Mouse (Mus musculus) forelimb bud, embryonic 11.5 days (tissue): Measurements from ENCODE around the gene Scml4.
A peak's percentile ranks its signal among the peaks of the same experiment; 100 is the strongest.

ENCODE experiments used
- DNase-seq: peaks from one replicate; pipeline ENCODE4 v3.0.0-alpha.2; 2012; ENCODE audit warnings: low read depth, low spot score

Scml4 gene

DNA sequence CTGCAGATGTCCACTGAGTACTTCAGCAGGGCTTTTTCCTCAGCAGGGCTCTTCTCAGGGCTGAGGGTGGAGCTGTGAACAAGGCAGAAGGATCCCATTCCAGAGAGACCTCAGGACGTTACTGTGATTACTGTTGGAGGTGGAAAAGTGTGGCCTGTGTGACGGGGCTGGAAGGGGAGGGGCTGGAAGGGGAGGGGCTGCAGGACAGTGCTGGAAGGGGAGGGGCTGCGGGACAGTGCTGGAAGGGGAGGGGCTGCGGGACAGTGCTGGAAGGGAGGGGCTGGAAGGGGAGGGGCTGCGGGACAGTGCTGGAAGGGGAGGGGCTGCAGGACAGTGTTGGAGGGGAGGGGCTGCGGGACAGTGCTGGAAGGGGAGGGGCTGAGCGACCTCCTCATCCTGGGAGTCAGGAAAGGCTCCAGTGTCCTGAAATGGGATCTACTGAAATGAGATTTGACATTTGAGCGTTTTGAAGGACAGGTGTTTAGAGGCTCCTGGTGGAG, 90.1 kb downstream of the Scml4 start:
- peak; percentile 65 for DNase-seq

DNA sequence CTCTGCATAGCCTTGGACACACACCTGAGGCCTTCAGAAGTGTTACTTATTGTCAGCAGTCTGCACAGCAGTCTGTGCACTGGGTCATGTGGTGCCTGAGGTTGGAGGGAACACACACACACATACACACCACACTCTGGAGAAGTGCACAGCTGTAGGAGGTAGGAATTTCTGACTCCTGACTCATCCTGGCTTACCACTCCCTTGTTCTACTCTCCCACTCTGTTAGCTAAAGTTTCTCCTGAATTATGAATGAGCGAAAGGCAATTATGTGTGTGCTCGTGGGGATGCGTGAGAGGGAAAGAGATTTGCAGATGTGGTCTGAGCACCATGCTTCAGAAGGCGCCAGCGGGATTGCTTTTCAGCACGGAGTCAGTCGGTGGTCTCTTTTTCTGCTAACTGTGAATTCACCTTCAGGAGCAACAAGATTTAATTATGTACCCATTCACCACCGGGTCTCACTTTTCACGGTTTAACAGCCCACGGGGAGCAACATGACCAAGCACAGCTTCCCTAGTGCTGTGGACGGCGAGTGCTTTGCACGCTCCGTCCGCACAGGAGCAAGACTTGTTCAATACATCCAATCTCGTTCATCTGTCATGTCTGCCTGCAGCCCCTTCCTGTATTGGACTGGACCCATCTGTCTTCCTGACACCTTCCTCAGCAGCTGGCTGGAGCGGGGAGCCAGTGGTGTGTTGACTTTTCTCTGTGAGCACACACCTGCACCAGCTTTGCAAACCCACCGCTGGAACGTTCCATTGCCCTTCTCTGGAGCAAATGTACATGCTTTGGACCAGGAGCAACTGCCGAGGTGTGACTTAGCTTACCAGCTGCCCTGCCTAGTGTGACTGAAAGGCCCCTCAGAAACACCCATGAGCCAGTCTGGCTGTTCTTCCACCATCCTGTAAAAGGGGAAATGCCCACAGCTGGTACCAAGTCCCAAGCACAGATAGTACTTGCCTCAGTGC, 91.2 kb downstream of the Scml4 start:
- DNase-seq, result no peak

DNA sequence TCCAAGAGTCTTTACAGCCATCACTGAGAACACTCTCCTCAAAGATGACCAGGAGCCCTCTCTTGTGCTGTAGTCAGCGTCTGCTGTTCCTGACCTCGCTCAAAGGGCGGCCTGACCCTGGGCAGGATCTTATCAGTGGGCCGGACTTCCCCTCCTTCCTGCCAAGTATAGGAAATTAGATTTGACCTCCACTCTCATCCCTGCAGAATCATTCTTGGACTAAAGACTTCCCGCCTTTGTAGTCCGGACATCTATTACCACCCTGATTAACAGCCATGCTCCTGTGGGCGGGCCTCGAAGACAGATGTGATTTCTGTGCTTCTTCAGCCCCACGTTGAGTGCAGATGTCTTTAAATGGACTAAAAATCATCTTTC, 91.9 kb downstream of the Scml4 start:
- DNase-seq, result no peak

DNA sequence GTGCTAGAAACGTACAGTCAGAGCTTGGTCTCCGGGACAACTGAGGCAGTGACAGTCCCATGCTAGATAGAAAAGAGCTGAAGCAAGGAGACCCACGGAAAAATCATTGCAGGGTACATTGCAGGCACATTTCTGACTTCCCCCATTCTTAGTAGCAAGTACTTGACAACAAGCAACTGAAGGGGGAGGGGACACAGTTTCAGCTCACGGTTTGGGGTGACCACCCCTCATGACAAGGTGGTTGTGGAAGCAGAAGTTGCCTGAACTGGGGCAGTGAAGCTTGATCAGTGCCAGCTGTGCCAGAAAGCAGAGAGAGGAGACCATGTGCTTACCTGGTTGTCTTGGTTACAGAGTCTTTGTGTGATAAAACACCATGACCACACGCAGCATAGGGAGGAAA, 93.4 kb downstream of the Scml4 start:
- no peak for DNase-seq

DNA sequence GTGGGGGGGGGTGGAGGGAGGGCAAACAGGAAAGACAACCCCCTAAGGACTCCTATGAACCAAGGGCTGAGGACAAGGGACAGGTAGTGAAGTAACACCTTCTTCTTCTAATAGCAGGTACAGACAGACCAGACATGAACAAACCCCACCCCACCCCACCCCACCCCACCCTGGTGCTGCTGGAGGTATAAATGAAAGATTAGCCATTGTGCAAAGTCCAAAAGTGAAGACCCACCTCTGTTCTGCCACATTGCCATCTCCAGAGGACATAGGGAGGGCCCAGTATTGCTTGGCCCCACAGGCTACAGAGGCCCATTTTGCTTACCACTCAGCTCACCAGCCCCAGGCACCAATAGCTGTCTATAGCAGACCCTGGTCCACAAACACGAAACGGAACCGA, 95.0 kb downstream of the Scml4 start:
- DNase-seq, result no peak

DNA sequence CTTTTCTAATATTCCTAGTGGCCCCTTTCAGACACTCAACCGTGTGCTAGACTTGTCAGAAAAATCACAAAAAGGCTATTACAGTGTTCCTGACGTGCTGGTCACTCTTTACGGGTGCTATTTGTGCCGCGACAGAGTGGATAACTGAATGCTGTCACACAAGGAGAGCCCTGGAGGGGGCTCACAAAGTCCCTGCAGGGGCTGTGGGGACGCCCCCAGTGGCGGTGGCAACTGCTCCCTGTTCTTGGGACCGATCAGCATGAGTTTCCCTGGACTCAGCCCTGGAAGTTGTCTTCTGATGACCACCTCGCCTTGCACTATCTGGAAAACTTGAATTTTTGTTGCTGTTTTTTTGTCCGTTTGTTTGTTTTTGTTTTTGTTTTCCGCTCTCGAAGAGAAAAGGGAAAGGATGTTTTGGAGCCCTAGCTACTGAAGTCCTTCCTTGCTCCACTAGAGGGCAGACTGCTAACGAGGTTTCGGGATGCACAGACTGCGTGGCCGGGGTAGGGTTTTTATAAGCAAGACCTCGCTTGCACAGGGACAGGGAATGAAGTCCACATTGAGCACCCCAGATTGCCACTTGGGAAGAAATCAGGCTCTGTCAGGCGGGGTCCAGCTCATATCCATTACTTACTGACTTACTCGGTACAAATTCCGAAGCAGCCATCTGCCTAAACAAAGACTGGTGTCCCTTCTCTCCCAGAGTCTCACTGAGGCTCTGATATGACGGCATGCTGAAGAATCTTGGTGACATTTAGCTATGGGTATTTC, 97.9 kb downstream of the Scml4 start:
- peak; percentile 86 for DNase-seq

DNA sequence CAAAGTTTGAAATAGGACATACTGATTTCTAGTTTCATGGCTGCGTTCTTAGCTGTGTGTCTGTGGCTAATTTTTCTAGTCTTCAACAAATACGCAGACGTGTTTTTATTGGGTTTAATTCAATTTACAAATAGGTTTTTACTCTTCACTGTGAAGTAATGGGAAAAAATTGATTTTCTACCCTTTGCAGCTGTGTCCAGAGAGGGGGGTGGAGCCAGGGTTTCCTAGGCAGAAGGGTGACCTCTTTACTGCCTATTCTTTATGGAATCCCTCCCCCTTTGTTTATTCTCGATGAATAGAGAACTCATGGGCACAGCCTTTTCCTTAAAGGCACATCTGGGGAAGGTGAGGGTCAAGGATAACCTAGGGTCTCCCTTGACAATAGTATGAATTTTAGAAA, 98.5 kb downstream of the Scml4 start:
- DNase-seq, result no peak

DNA sequence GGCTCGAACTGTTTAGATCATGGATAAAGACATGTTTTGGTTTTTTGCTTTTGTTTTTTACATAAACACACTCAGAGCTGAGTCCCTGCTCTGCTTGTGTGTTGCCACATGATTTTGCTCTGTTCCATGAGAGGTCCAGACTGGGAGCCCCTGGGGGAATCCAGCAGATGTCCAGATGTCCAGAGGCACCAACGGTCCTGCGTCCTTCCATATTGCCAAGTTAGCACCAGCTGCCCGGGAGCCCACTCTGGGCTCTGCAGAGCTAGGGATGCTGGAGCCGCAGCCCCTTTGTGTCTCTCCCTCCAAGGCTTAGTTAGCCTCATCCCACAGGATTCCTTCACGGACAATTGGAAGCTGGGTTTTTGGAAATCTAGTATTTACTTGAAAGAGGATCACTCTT, 101.6 kb downstream of the Scml4 start:
- no peak for DNase-seq

DNA sequence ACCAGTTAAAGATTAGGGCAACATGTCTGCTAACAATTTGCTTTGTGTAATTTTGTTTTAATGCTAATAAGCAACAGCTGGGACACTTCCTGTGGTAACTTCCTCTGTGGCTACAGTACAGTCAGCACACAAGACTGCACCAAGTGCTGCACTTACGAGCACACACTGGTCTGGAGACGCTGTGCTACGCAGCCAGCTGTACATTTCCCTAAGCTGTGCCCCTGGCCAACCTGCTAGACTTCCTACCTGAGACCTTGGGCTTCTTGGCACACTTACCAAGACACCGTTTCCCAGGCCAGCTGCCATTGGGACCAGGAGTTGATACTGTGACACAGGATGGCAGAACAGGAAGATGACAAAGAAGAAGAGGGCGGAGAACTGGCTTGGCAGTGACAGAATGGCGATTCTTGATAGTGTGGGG, 102.0 kb downstream of the Scml4 start:
- no peak for DNase-seq

DNA sequence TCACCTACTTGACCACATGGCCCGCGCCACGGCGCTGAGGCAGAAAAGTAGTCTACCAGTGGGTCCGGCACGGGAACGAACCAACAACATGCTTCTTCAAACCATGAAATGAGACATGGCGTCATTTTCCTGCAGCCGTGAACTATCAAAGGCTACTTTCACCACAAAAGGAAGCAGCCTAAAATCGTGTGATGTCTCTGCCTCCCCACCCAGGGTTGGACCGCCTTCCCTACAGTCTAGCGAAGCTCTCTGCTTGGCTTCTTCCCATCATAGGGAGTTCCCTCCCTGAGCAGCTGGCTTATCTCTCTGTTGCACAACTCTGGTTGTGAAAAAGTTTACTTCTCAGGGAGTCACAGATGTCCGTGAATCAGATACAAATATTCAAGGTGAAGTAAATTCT, 102.5 kb downstream of the Scml4 start:
- no peak for DNase-seq

DNA sequence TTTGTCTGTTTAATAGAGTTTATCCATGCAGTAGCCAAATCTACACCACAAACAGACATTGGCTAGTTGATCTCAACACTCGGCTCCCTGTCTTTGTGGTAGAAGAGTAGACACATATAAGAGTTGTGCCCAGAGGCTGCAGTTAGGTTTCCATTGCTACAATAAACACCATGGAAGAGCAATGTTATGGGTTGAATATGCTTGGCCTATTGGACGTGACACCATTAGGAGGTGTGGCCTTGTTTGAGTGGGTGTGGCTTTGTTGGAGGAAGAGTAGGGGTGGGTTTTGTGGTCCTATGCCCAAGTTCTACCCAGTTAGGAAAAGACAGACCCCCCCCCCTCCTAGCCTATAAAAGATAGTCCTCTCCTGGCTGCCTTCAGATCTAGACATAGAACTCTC, 102.9 kb downstream of the Scml4 start:
- DNase-seq, result no peak

DNA sequence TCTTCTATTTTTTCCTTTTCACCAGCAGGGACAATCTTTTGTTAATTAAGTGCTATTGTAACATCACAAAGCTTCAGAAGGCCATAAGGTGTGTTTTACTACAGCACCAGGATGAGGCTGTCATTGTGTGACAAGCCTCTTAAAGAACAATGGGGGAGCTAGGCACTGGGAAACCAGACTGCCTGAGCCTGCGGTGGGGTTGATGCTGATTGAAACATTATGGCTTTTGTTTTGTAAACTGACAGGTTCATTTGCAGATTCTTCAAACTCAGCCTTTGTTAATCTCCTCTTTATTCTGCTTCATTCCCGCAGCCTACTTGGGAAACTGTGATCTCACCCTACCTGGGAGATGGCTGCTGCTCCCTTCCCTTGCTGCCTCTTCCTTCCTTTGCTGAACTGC, 108.2 kb downstream of the Scml4 start:
- DNase-seq, result no peak

DNA sequence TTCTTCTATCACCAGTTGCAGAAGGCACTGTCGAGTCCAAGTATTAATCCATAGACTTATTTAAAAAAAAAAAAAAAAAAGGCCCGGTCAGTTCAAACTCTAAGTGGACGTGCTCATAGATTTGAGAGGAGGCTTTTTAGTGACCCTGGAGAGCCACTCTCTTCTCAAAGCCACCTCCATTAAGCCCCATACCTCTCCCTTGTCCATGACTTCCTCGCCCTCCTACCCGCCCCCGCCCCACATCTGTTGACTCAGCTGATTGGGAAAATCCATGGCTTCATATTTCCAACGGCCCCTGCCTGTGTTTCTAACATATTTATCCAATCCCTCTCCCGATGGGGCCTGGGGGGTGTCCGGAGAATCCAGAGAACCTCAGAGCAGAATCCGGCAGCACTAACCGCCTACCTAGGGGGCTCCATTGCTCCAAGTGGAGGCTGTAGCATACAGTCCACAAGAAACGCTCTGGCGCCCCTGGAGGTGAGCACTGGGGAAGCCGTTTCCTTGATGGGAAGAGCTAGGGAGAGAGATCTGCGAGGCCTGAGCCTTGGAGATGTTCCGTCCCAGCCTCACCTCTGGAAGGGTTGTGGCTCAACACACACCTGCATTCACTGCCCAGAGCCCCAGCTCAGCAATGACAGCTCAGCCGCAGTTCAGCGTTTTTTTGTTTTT, 112.5 kb downstream of the Scml4 start:
- no peak for DNase-seq

DNA sequence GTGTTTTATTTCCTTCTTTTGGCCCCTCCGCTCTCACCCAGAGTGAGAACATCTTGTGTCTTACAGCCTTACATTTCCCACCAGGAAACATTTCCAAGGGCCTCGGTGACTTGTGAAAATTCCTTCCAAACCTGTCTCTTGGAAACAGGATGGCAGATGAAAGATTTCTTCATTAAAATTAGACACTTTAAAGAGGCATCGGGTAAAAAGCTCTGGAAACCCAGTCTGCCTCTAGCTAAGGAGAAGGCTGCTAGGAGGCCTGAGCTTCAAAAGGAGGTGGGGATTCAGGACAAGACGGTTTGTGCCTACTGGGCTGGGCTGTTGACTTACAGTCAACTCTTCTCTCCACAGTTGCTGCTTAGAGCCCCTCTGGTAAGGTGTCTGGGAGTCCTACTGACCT, 113.4 kb downstream of the Scml4 start:
- no peak for DNase-seq

DNA sequence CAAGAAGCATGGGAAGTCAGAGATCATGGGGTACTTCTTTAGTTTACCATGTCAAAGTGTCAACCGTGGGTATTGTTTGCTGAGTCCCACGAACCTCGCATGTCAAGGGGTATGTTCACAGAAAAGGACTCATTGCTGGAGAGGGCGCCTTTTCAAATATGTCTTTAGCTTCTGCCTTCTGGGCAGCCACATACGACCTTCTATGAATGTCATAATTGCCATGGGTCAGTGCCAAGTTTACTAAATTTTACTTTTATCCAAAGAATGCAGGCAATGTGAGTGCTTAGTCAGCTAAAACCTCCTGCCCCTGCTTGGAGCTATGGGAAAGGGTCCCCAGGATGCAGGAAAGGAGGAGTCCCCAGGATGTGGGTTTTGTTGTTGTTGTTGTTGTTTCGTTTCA, 116.4 kb downstream of the Scml4 start:
- no peak for DNase-seq

DNA sequence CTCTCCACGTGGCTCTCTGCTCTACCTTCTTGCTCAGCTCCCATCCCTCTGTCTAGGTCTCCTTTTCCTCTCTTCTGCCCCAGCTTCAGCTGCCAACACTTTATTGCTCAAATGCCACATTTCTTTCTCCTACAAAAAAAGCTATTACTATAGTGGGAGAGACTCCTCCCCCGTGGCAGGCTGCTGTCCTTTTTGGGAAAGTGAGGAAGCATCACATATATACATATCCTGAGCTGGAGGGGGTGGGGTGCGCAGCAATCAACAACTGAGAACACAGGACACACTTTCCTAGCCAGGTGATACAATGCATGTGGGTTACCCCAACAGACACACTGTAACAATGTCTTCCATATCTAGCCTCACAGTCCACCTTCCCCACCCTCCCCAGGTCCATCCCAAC, 118.2 kb downstream of the Scml4 start:
- DNase-seq, result no peak

DNA sequence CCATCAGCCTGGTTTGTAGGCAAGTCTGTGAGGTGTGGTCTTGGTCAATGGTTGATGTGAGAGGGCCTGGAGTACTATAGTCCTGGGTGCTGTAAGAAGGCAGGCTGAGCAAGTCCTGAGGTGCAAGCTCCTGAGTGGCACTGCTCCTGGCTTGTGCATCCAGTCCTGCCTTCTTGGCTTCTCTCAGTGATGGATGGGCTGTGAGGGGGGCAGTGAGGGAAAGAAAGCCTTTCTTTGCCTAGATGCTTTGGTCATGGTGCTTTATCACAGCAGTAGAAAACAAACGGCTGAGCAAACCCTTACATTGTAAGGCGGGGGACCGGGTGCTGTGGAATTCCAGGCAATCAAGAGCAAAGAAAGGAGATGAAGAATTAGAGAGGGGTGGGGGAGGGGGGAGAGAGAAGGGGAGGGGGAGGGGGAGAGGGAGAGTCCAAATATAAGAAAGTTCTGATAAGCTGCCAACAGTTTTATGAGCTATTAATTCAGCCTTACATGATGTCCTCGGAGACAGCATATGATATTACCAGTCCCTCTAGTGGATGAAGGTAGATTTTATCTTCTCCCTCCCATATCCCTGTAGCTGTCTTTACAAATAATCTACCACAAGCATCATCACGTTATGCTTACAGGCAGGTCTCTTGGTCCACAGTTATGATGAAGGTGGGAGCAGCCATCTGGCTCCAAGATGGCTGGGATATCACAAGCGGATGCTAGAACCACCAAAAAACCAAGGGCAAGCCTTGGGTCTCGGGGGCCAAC, 121.0 kb downstream of the Scml4 start:
- DNase-seq, result no peak

DNA sequence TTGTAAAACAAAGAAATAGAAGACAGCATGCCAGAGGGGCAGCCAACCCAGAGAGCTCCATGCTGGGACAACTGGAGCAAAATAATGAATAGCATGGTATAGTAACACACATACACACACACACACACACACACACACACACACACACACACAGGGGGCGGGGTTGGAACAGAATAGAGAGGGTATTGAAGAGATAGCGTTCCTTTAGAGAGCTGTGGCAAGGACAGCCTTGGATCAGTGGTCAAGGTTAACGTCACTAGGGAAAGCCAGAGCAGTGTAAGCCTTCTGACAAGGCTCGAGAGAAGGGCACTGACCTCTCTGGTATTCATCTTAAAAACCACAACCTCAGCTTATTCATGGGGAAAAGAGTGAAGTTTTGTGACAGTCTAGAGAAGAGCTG, 124.7 kb downstream of the Scml4 start:
- no peak for DNase-seq

DNA sequence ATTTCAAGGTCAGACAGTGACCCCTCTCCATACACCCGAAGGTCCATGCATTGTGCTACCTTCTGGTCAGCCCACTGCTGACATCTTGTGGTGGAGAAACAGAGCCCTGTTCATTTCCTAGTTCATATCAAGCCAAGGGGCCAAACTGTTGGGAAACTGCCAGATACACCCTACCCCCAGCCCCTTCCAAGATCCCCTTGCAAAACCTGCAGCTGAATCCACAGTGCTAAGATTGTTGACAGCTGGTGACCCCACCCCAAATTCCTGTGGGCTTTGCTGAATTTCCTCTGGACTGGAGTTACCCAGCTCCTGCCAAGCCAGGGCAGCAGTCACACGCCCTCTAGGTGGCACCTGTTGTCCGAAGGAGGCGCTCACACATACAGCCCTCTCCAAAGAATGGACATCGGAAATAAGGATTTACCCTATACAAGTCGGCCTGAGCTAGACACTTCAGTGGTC, 127.5 kb downstream of the Scml4 start:
- no peak for DNase-seq

DNA sequence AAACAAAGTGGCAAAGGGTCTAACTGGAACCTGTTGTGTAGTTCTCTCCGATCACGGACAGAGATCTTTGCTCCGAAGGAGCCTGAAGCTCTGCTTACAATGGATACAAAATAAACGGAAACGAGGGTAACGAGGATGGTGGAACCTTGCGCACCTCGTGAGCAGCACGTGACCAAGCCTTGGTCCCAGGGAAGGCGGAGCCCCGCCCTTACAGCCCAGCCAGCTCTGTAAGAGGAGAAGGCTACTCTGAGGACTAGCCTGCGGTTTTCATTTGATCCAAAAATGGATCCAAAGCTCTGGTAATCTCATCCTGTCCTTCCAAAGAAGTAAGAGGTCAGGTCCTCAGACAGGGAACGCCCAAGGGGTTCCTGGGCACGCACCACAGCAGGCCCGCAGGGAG, 128.5 kb downstream of the Scml4 start:
- DNase-seq, result no peak

DNA sequence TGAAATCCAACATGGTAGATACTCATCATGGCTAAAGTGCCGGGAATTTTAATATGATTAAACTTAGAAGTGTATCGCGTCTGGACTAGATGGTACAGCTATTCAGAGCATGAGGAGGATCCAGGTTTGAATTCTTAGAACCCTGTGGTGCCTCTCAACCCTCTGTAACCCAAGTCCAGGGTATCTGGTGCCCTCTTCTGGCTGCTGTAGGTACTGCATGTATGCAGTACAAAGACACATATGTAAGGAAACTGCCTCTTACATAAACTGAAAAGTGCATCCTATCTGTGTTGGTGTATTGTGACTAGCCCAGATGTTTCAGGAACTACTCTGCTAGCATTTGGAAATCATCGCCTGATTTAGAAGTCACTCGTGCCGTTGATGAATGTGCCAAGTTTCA, 129.7 kb downstream of the Scml4 start:
- DNase-seq, result peak; percentile 84
